Mouse (Mus musculus) embryonic facial prominence, embryonic 12.5 days (tissue): ENCODE data around the gene Ndufb7. TPM values are rescaled to one million over a fixed set of nuclear protein-coding genes. Genes with fewer than 3 reads are reported as not detected.

Experiments used
- ATAC-seq: fragments of 200-750 bp; cut with Nextera tagmentation; 2 replicates; pipeline ENCODE4 v1.8.0; 2017; ENCODE audit not compliant: insufficient number of reproducible peaks, insufficient read depth, low FRiP score, low TSS enrichment
- H3K27ac ChIP-seq: fragments of 300-500 bp; sonication (generic); 2 replicates; pipeline ENCODE4 v1.5.1; 2016; ENCODE audit warnings: mild to moderate bottlenecking
- H3K27me3 ChIP-seq: fragments of 300-500 bp; sonication (generic); 2 replicates; pipeline ENCODE4 v1.6.1; 2016; ENCODE audit warnings: mild to moderate bottlenecking, moderate library complexity
- H3K36me3 ChIP-seq: fragments of 300-500 bp; sonication (generic); 2 replicates; pipeline ENCODE4 v1.6.1; 2016; ENCODE audit warnings: mild to moderate bottlenecking
- H3K4me1 ChIP-seq: fragments of 300-500 bp; sonication (generic); 2 replicates; pipeline ENCODE4 v1.6.1; 2016
- H3K4me2 ChIP-seq: fragments of 300-500 bp; sonication (generic); replicated peaks from 2 replicates; pipeline ENCODE4 v1.6.1; 2016; ENCODE audit warnings: mild to moderate bottlenecking, moderate library complexity
- H3K4me3 ChIP-seq: fragments of 300-500 bp; sonication (generic); 2 replicates; pipeline ENCODE4 v1.5.1; 2016; ENCODE audit warnings: mild to moderate bottlenecking
- H3K9ac ChIP-seq: fragments of 300-500 bp; sonication (generic); 2 replicates; pipeline ENCODE4 v1.6.1; 2016; ENCODE audit warnings: mild to moderate bottlenecking, moderate library complexity
- H3K9me3 ChIP-seq: fragments of 300-500 bp; sonication (generic); 2 replicates; pipeline ENCODE4 v1.6.1; 2016; ENCODE audit warnings: mild to moderate bottlenecking, moderate library complexity
- WGBS: fragments of 180-500 bp; shearing (Covaris S2); methylation state at CpG from one replicate; pipeline ENCODE4 v1.1.7; 2016; 5-methylcytosine and 5-hydroxymethylcytosine counted together
- polyA plus RNA-seq: library from polyadenylated mRNA; unstranded; fragments of >200 nt; fragmentation: Nextera tagmentation; extraction: Ambion mirVana; gene quantifications from 2 replicates; pipeline ENCODE4 v1.2.1, GENCODE M21; 2016

Gene Ndufb7
- polyA plus RNA-seq, 1 experiment from 2014 or later = 312 TPM

DNA sequence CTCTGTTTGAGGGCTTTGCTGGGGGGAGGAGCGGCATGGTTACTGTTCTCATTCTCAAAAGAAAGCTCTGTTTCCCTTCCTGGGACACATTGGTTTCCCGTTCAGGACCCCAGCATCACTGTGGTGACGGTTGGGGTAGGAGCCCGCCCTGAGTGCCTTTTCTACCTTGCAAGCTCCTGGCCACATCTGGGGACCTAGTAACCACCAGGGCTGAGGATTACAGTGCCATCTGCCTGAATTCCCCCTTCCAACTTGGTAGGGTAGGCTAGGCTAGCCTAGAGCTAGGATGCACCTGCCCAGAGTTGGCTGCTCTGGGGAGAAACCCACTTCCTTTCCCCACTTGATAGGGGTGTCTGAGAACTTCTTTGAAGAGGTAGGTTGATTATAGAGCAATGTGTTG is 45.5 kb downstream of the Ndufb7 start:
- H3K4me3 ChIP-seq = no peak overlapping the region
- no peak overlapping the region for H3K27ac ChIP-seq
- peaks cover 42% of the 10 kb centered on the region for H3K36me3 ChIP-seq
- H3K27me3 ChIP-seq = no peaks in the 10 kb centered on the region
- H3K4me1 ChIP-seq = peaks cover 13% of the 10 kb centered on the region
- no peak overlapping the region for H3K4me2 ChIP-seq
- ATAC-seq = no peak
- WGBS = 95% methylated on average over 4 of the region's 4 CpGs
- no peak overlapping the region for H3K9ac ChIP-seq
- no peaks in the 10 kb centered on the region for H3K9me3 ChIP-seq

DNA sequence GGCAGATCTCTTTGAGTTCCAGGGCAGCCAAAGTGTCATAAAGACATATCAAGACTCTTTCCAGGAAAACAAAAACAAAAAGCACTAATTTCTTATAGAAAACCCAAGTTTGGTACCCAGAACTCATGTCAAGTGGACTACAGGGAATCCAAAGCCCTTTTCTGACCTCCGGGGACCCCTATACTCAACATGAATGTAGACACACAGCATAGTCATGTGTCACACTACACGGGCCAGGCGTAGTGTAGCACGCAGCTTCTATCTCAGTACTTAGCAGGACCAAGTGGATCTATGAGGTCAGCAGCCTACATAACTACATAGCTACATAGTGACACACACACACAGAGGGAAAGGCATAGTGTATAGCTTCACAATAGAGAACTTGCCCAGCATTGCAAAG is 47.2 kb downstream of the Ndufb7 start:
- Histone ChIP-seq H3K36me3 (peaks cover 42% of the 10 kb centered on the region), H3K4me3 (no peak overlapping the region), H3K9me3 (no peaks in the 10 kb centered on the region), H3K27ac (no peak overlapping the region), H3K4me1 (peaks cover 8% of the 10 kb centered on the region), H3K27me3 (no peaks in the 10 kb centered on the region), H3K4me2 (no peak overlapping the region), H3K9ac (no peak overlapping the region)
- WGBS = 93% methylated on average over 4 of the region's 4 CpGs
- no peak for ATAC-seq

DNA sequence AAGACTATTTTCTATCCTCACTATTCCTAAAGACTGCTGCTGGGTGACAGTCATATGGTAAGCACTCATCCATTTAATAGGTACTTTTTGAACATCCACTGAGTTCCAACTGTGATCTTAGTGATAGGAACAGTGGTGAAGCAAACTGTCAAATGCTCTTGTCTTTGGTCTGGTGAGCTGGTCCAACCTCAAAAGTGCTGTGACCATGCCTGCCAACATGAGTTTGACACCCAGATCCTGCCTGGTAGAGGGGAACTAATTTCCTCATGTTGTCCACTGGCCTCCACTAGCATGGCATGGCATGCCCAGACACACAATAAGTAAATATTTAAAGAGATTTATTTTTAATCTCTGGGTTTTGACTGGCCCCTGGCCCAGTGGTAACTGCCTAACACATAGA is 50.2 kb downstream of the Ndufb7 start:
- H3K27ac ChIP-seq = no peak overlapping the region
- no peaks in the 10 kb centered on the region for H3K9me3 ChIP-seq
- no peaks in the 10 kb centered on the region for H3K27me3 ChIP-seq
- no peak overlapping the region for H3K9ac ChIP-seq
- no peak overlapping the region for H3K4me3 ChIP-seq
- no peak overlapping the region for H3K4me2 ChIP-seq
- no peak for ATAC-seq
- H3K36me3 ChIP-seq = peaks cover 23% of the 10 kb centered on the region
- no peaks in the 10 kb centered on the region for H3K4me1 ChIP-seq

DNA sequence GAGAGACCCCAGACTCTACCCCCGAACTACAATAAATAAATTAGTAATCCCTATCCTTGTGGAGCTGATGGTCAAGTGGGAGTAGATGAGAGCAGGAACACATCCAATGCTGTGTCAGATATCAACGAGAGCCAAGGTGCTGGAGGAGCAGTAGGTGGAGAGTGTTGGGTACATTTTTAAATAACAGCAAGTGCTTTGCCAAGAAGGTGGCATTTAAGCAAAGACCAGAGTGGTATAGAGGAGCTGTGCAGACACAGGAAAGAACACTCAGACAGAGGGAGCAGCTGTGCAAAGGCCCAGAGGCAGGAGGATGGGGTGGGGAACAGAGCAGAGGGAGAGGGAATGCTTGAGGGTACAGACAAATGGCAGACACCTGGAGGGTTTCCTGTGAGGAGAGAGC is 50.6 kb downstream of the Ndufb7 start:
- no peak overlapping the region for H3K9ac ChIP-seq
- H3K27ac ChIP-seq = no peak overlapping the region
- H3K9me3 ChIP-seq = no peaks in the 10 kb centered on the region
- no peak overlapping the region for H3K4me3 ChIP-seq
- H3K36me3 ChIP-seq = peaks cover 18% of the 10 kb centered on the region
- H3K27me3 ChIP-seq = no peaks in the 10 kb centered on the region
- H3K4me1 ChIP-seq = no peaks in the 10 kb centered on the region
- no peak overlapping the region for H3K4me2 ChIP-seq
- no peak for ATAC-seq
- 91% methylated on average over 2 of the region's 2 CpGs for WGBS

DNA sequence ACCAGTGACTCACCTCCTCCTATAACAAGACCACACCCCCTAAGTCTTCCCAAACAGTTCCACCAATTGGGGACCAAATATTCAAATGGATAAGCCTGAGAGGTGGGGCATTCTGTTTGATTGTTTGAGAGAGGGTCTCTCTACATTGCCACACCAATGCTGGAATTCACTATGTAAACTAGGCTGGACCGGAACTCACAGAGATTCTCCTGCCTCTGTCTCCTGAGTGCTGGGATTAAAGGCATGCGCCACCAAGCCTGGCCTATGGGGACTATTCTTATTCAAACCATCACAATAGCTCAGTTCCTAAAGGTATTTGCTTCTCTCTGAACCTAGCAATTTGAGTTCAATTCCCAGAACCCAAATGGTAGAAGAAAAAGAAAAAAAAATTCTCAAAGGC is 52.1 kb downstream of the Ndufb7 start:
- H3K4me1 ChIP-seq = no peaks in the 10 kb centered on the region
- H3K9me3 ChIP-seq = no peaks in the 10 kb centered on the region
- H3K36me3 ChIP-seq = peaks cover 6% of the 10 kb centered on the region
- no peaks in the 10 kb centered on the region for H3K27me3 ChIP-seq
- no peak for ATAC-seq
- H3K4me3 ChIP-seq = no peak overlapping the region
- H3K9ac ChIP-seq = no peak overlapping the region
- no peak overlapping the region for H3K27ac ChIP-seq
- 93% methylated on average over 2 of the region's 2 CpGs for WGBS
- H3K4me2 ChIP-seq = no peak overlapping the region

DNA sequence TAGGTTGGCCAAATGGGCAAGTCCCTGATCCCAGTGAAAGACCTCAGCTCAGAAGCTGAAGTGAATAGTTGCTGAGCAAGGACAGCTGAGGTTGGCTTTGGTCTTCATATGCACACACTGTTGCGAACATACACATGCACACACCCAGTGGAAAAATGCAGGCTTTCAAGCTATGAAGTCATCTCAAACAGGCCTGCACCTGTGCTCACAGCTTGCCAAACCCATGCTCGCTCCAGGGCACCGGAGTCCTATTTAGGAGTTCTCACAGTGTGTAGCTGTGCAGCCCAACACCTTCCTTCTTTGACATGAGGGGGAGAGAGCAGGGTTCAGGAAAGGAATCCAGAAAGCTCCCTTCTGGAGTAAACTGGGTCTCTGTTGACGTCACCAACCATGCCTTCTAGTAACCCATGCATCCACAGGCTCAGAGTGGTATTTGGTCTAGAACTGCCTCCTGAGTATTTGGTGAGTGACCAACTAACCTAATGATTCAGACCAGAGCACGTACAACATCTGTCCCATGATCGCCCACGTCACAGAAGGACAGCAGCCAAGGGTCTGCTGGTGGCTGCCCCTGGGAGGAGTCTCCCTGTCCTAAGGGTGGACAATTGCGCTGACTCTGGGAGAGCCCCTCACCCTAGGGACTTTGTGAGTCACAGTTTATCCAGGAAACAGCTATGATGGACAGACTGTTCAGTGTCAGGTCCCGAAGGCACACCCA is 53.3 kb downstream of the Ndufb7 start:
- Histone ChIP-seq H3K9me3 (no peaks in the 10 kb centered on the region), H3K27me3 (no peaks in the 10 kb centered on the region), H3K4me2 (no peak overlapping the region), H3K4me1 (no peaks in the 10 kb centered on the region), H3K27ac (no peak overlapping the region), H3K9ac (no peak overlapping the region), H3K36me3 (no peaks in the 10 kb centered on the region), H3K4me3 (no peak overlapping the region)
- no peak for ATAC-seq
- 85% methylated on average over 9 of the region's 9 CpGs for WGBS

Other genes with a start within 250 kb of the Ndufb7 start
- gene Elmod2, start 234.2 kb upstream of the Ndufb7 start, polyA plus RNA-seq = 25.3 and 26.5 TPM in 2 replicates
- gene Mgat4d, start 218.2 kb upstream of the Ndufb7 start, polyA plus RNA-seq = not detected in 2 replicates
- 3.5 and 4.2 TPM in 2 replicates for gene Clgn, start 176.8 kb upstream of the Ndufb7 start, polyA plus RNA-seq
- 120 and 124 TPM in 2 replicates for gene Scoc, start 108.3 kb upstream of the Ndufb7 start, polyA plus RNA-seq
- gene Olfr370, start 30.9 kb upstream of the Ndufb7 start, polyA plus RNA-seq = not detected in 2 replicates
- gene Tecr, start 41.3 kb downstream of the Ndufb7 start, polyA plus RNA-seq = 588 TPM in 2 replicates
- gene Dnajb1, start 41.5 kb downstream of the Ndufb7 start, polyA plus RNA-seq = 69.0 and 75.4 TPM in 2 replicates
- gene Gipc1, start 86.0 kb downstream of the Ndufb7 start, polyA plus RNA-seq = 207 and 212 TPM in 2 replicates
- gene Ptger1, start 100.0 kb downstream of the Ndufb7 start, polyA plus RNA-seq = 0.87 and 1.1 TPM in 2 replicates
- 35.1 and 36.1 TPM in 2 replicates for gene Pkn1, start 132.5 kb downstream of the Ndufb7 start, polyA plus RNA-seq
- 147 and 152 TPM in 2 replicates for gene Ddx39, start 148.5 kb downstream of the Ndufb7 start, polyA plus RNA-seq
- gene Adgre5, start 174.7 kb downstream of the Ndufb7 start, polyA plus RNA-seq = 24.7 and 26.0 TPM in 2 replicates